Mouse (Mus musculus) C2C12 (cell line): ENCODE results near the gene Pate2.

Experiments
- CEBPB ChIP-seq: IDR thresholded peaks from one replicate; pipeline ENCODE4 v1.6.1; 2011; ENCODE audit warnings: low read depth, mild to moderate bottlenecking, control low read depth, moderate library complexity
- CTCF ChIP-seq: IDR thresholded peaks from one replicate; pipeline ENCODE4 v1.5.1; 2011; ENCODE audit not compliant: control insufficient read depth, insufficient read depth, insufficient read length
- FOSL1 ChIP-seq: IDR thresholded peaks from one replicate; pipeline ENCODE4 v1.8.0; 2011; ENCODE audit warnings: mild to moderate bottlenecking, low read length; ENCODE audit not compliant: poor library complexity, insufficient read depth, severe bottlenecking
- MAX ChIP-seq: IDR thresholded peaks from one replicate; pipeline ENCODE4 v1.6.1; 2011; ENCODE audit warnings: mild to moderate bottlenecking, control low read depth
- MYOD1 ChIP-seq: IDR thresholded peaks from one replicate; pipeline ENCODE4 v1.6.1; 2011; ENCODE audit warnings: low read depth; ENCODE audit not compliant: control insufficient read depth, insufficient read length
- MYOG ChIP-seq: IDR thresholded peaks from one replicate; pipeline ENCODE4 v1.6.1; 2011; ENCODE audit not compliant: control insufficient read depth, insufficient read length; ENCODE audit errors: extremely low read depth
- USF1 ChIP-seq: IDR thresholded peaks from one replicate; pipeline ENCODE4 v1.6.1; 2011; ENCODE audit warnings: low read depth, mild to moderate bottlenecking, control low read depth, moderate library complexity

GRCm38 (mm10) chr9:35522241-35522640, 47.8 kb upstream of the Pate2 start:
- TF ChIP-seq USF1: no peak
- no peak for TF ChIP-seq FOSL1
- TF ChIP-seq CTCF: no peak
- no peak for TF ChIP-seq MAX
- TF ChIP-seq CEBPB: no peak
- no peak for TF ChIP-seq MYOG
- no peak for TF ChIP-seq MYOD1
